ENCODE assay signal across 8 mouse cellular contexts in the genomic region with DNA sequence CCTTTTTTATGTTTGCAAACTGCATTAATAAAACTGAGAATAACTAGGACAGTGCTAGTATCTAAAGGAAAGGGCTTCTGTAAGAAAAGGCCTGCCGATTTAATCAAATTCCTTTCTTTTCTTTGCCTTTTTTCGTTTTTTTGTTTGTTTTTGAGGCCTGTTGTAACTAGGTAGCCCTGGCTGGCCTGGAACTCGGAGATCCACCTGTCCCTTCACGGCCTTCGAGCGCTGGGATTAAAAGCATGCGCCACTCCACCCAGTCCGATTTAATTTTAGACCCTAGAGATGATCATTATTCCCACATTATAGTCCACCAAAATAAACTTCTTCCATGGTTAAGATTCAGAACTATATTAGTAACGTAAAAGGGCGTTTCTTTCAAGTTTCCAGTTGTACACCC. TPM values are rescaled to one million over a fixed set of nuclear protein-coding genes. Genes with fewer than 3 reads are reported as not detected.
A peak's percentile ranks its signal among the peaks of the same experiment; 100 is the strongest.
DNase-seq lines count a peak whose midpoint lies in the region; ATAC-seq and TF ChIP-seq lines count a peak whose summit lies in the region.

No protein-coding gene starts in this region.

- peak overlapping the region; percentile 57 for H3K4me2 ChIP-seq in intestine, postnatal 0 days (replicated peaks; ENCODE audit: low read depth)

- peaks cover 7% of the 10 kb centered on the region; the same call in 1 of the 2 replicates for H3K4me1 ChIP-seq in megakaryocyte, embryonic 14.5 days
- H3K4me1 ChIP-seq in embryonic fibroblast, embryonic 13.5 days (ENCODE audit: control insufficient read depth, insufficient read depth, low read length): no peaks in the 10 kb centered on the region
- H3K4me1 ChIP-seq in intestine, postnatal 0 days (replicated peaks; ENCODE audit: control insufficient read depth, insufficient read depth, low read length): no peaks in the 10 kb centered on the region
- peaks cover 11% of the 10 kb centered on the region for H3K4me1 ChIP-seq in midbrain, embryonic 10.5 days

- H3K27ac ChIP-seq in embryonic fibroblast, embryonic 13.5 days (ENCODE audit: insufficient read depth, low read length): peak overlapping the region; percentile 99
- H3K27ac ChIP-seq in intestine, postnatal 0 days (ENCODE audit: low read depth, low read length): peak overlapping the region; percentile 82
- H3K27ac ChIP-seq in midbrain, embryonic 10.5 days (replicated peaks): peak overlapping the region; percentile 91

- TF ChIP-seq POLR2A in embryonic fibroblast, embryonic 13.5 days (IDR thresholded peaks at IDR 0.05; ENCODE audit: low read depth, low read length): no peak

- H3K9ac ChIP-seq in intestine, postnatal 0 days (ENCODE audit: low read depth, low read length): peak overlapping the region; percentile 46

- H3K36me3 ChIP-seq in megakaryocyte, embryonic 14.5 days (replicated peaks; ENCODE audit: low read length): peaks cover 16% of the 10 kb centered on the region
- H3K36me3 ChIP-seq in intestine, postnatal 0 days (ENCODE audit: control insufficient read depth, insufficient read depth): no peaks in the 10 kb centered on the region
- peaks cover 19% of the 10 kb centered on the region for H3K36me3 ChIP-seq in midbrain, embryonic 10.5 days

- peak overlapping the region; percentile 93 for H3K4me3 ChIP-seq in megakaryocyte, embryonic 14.5 days (replicated peaks)
- H3K4me3 ChIP-seq in embryonic fibroblast, embryonic 13.5 days (ENCODE audit: insufficient read depth, low read length): peak overlapping the region; percentile 69
- peak overlapping the region; percentile 45 for H3K4me3 ChIP-seq in intestine, postnatal 0 days (ENCODE audit: low read depth, low read length)
- peak overlapping the region; percentile 62 for H3K4me3 ChIP-seq in midbrain, embryonic 10.5 days

- 0 out of 2 replicates have a peak, but pooled peaks cover 3% of the 10 kb centered on the region for H3K9me3 ChIP-seq in megakaryocyte, embryonic 14.5 days
- H3K9me3 ChIP-seq in intestine, postnatal 0 days (ENCODE audit: control insufficient read depth): no peaks in the 10 kb centered on the region
- no peaks in the 10 kb centered on the region for H3K9me3 ChIP-seq in midbrain, embryonic 10.5 days (replicated peaks)

- TF ChIP-seq CTCF in embryonic fibroblast, embryonic 13.5 days (IDR thresholded peaks at IDR 0.05; ENCODE audit: borderline replicate concordance, insufficient read depth, low read length): no peak
- TF ChIP-seq CTCF in intestine, postnatal 0 days (IDR thresholded peaks at IDR 0.05; ENCODE audit: low read depth): no peak

- 24% methylated on average over 10 of the region's 10 CpGs for WGBS in intestine, postnatal 0 days
- WGBS in midbrain, embryonic 10.5 days: 28% methylated on average over 10 of the region's 10 CpGs

- intact Hi-C loops in gastrocnemius, postnatal 14 days (cut with DNase I; ENCODE audit: low total_unique reads): no loop called here

- DNase-seq in midbrain, embryonic 10.5 days (ENCODE audit: low spot score): no peak
- no peak for DNase-seq in gastrocnemius, postnatal 14 days
- DNase-seq in spleen, adult 12 weeks (ENCODE audit: low spot score): no peak

- no peak for ATAC-seq in megakaryocyte, adult 5-6 weeks (ENCODE audit: poor library complexity, severe bottlenecking)
- ATAC-seq in intestine, postnatal 0 days: no peak
- ATAC-seq in CD4-positive, CD25-positive, alpha-beta regulatory T cell, adult 4 months: no peak

- H3K27me3 ChIP-seq in megakaryocyte, embryonic 14.5 days (replicated peaks): no peaks in the 10 kb centered on the region
- H3K27me3 ChIP-seq in intestine, postnatal 0 days (replicated peaks; ENCODE audit: control insufficient read depth, insufficient read depth, low read length): no peaks in the 10 kb centered on the region
- no peaks in the 10 kb centered on the region for H3K27me3 ChIP-seq in midbrain, embryonic 10.5 days (ENCODE audit: low read depth, poor library complexity, severe bottlenecking)

RNA-seq across cellular contexts. Expression of a gene that starts 1.2 kb away (rescaled TPM):
- polyA plus RNA-seq in megakaryocyte, embryonic 14.5 days (2012; ENCODE audit: insufficient read depth, low replicate concordance): 77.8 and 360 TPM in 2 replicates
- 95.1 and 96.8 TPM in 2 replicates for total RNA-seq in megakaryocyte, adult 5-6 weeks (2015)
- total RNA-seq in megakaryocyte, adult 5-6 weeks (2017): 258 and 278 TPM in 2 replicates
- polyA plus RNA-seq in embryonic fibroblast, embryonic 13.5 days (2011; ENCODE audit: insufficient read length, low read depth, missing spikeins): 634 and 777 TPM in 2 replicates
- polyA plus RNA-seq in intestine, postnatal 0 days (2015; fragmentation: Nextera tagmentation; extraction: Ambion mirVana): 459 and 483 TPM in 2 replicates
- 586 and 616 TPM in 2 replicates for polyA plus RNA-seq in midbrain, embryonic 10.5 days (2016; fragmentation: Nextera tagmentation; extraction: Ambion mirVana)
- total RNA-seq in gastrocnemius, postnatal 14 days (2021): 100 to 1,000 TPM; 149 to 161 TPM
- 10 to 100 TPM; 77.2 to 78.0 TPM for polyA plus RNA-seq in CD4-positive, CD25-positive, alpha-beta regulatory T cell, adult 4 months (2017; shearing (Covaris generic))

RNA-seq across cellular contexts. Expression of a gene that starts 34.5 kb away (rescaled TPM):
- not detected in 2 replicates for polyA plus RNA-seq in megakaryocyte, embryonic 14.5 days (2012; ENCODE audit: insufficient read depth, low replicate concordance)
- 0.16 TPM in 1 of 2 replicates, not detected in the other for total RNA-seq in megakaryocyte, adult 5-6 weeks (2015)
- total RNA-seq in megakaryocyte, adult 5-6 weeks (2017): 0.11 TPM in 1 of 2 replicates, not detected in the other
- 6.1 and 7.6 TPM in 2 replicates for polyA plus RNA-seq in embryonic fibroblast, embryonic 13.5 days (2011; ENCODE audit: insufficient read length, low read depth, missing spikeins)
- polyA plus RNA-seq in intestine, postnatal 0 days (2015; fragmentation: Nextera tagmentation; extraction: Ambion mirVana): 5.8 and 6.1 TPM in 2 replicates
- 10.2 and 10.3 TPM in 2 replicates for polyA plus RNA-seq in midbrain, embryonic 10.5 days (2016; fragmentation: Nextera tagmentation; extraction: Ambion mirVana)
- total RNA-seq in gastrocnemius, postnatal 14 days (2021): 1 to 10 TPM; 2.6 to 2.8 TPM
- not detected for polyA plus RNA-seq in CD4-positive, CD25-positive, alpha-beta regulatory T cell, adult 4 months (2017; shearing (Covaris generic))

RNA-seq across cellular contexts. Expression of a gene that starts 37.7 kb away (rescaled TPM):
- polyA plus RNA-seq in megakaryocyte, embryonic 14.5 days (2012; ENCODE audit: insufficient read depth, low replicate concordance): not detected in 2 replicates
- not detected in 2 replicates for total RNA-seq in megakaryocyte, adult 5-6 weeks (2015)
- total RNA-seq in megakaryocyte, adult 5-6 weeks (2017): not detected in 2 replicates
- polyA plus RNA-seq in embryonic fibroblast, embryonic 13.5 days (2011; ENCODE audit: insufficient read length, low read depth, missing spikeins): not detected in 2 replicates
- not detected in 2 replicates for polyA plus RNA-seq in intestine, postnatal 0 days (2015; fragmentation: Nextera tagmentation; extraction: Ambion mirVana)
- 0.11 and 0.14 TPM in 2 replicates for polyA plus RNA-seq in midbrain, embryonic 10.5 days (2016; fragmentation: Nextera tagmentation; extraction: Ambion mirVana)
- not detected for total RNA-seq in gastrocnemius, postnatal 14 days (2021)
- polyA plus RNA-seq in CD4-positive, CD25-positive, alpha-beta regulatory T cell, adult 4 months (2017; shearing (Covaris generic)): not detected
